Comparison of ENCODE assay signal across 22 mouse cellular contexts in genomic region chr9:42467116-42467815, GRCm38 (mm10). TPM values are rescaled to one million over a fixed set of nuclear protein-coding genes. Genes with fewer than 3 reads are reported as not detected.
DNase-seq lines count a peak whose midpoint lies in the region; ATAC-seq and TF ChIP-seq lines count a peak whose summit lies in the region.
"Had no signal": no experiment of that assay in that cellular context is flagged by ENCODE, and none has a peak within 500 bp of the region (broad histone marks: within the 10 kb centered on the region; RNA-seq: fewer than 3 reads in every experiment).

No protein-coding gene starts in this region.

- H3K36me3 ChIP-seq in liver, adult 2 months (ENCODE audit: control insufficient read depth, insufficient read depth, low read length): no peaks in the 10 kb centered on the region
- peaks cover 21% of the 10 kb centered on the region for H3K36me3 ChIP-seq in liver, embryonic 12.5 days
- H3K36me3 ChIP-seq in stomach, embryonic 16.5 days (ENCODE audit: control insufficient read depth, insufficient read depth, low read length): no peaks in the 10 kb centered on the region
- H3K36me3 ChIP-seq in stomach, postnatal 0 days (ENCODE audit: control insufficient read depth, insufficient read depth, low read length): no peaks in the 10 kb centered on the region
- no peaks in the 10 kb centered on the region for H3K36me3 ChIP-seq in thymus, adult 2 months (ENCODE audit: control insufficient read depth, insufficient read depth, low read length)
- H3K36me3 ChIP-seq: liver, embryonic 15.5 days; neural tube, embryonic 12.5 days had no signal

- TF ChIP-seq EP300 in stomach, postnatal 0 days (optimal IDR thresholded peaks at IDR 0.05): no peak

- no peak for ATAC-seq in liver, embryonic 12.5 days
- no peak for ATAC-seq in stomach, embryonic 16.5 days (ENCODE audit: insufficient read depth, low FRiP score)
- ATAC-seq in stomach, postnatal 0 days (ENCODE audit: low FRiP score, low TSS enrichment): no peak
- ATAC-seq: forebrain, embryonic 16.5 days had no signal

- no peak for TF ChIP-seq CTCF in liver, adult 2 months (IDR thresholded peaks at IDR 0.05; ENCODE audit: low read depth, low read length)
- TF ChIP-seq CTCF in stomach, postnatal 0 days (IDR thresholded peaks at IDR 0.05; ENCODE audit: low read depth): no peak
- TF ChIP-seq CTCF in thymus, adult 2 months (IDR thresholded peaks at IDR 0.05; ENCODE audit: borderline replicate concordance, control insufficient read depth, extremely low read depth, insufficient read depth, low read length, poor library complexity): no peak

- H3K27me3 ChIP-seq in liver, adult 2 months (ENCODE audit: control insufficient read depth, insufficient read depth, low read length): no peaks in the 10 kb centered on the region
- no peaks in the 10 kb centered on the region for H3K27me3 ChIP-seq in liver, embryonic 12.5 days (replicated peaks)
- no peaks in the 10 kb centered on the region for H3K27me3 ChIP-seq in stomach, embryonic 16.5 days (ENCODE audit: control insufficient read depth, insufficient read depth, low read length)
- no peaks in the 10 kb centered on the region for H3K27me3 ChIP-seq in stomach, postnatal 0 days (ENCODE audit: control insufficient read depth, insufficient read depth, low read length)
- H3K27me3 ChIP-seq in thymus, adult 2 months (ENCODE audit: control insufficient read depth, insufficient read depth, low read length): no peaks in the 10 kb centered on the region
- H3K27me3 ChIP-seq: CH12.LX; embryonic facial prominence, embryonic 15.5 days; hindbrain, embryonic 12.5 days; limb, embryonic 13.5 days; liver, embryonic 15.5 days; neural tube, embryonic 12.5 days had no signal

- H3K9ac ChIP-seq in liver, adult 2 months (ENCODE audit: low read depth, low read length): no peak overlapping the region
- H3K9ac ChIP-seq in liver, embryonic 12.5 days: no peak overlapping the region
- H3K9ac ChIP-seq in stomach, embryonic 16.5 days (ENCODE audit: low read length): no peak overlapping the region
- no peak overlapping the region for H3K9ac ChIP-seq in stomach, postnatal 0 days (ENCODE audit: low read length)
- H3K9ac ChIP-seq: embryonic facial prominence, embryonic 15.5 days; hindbrain, embryonic 12.5 days; limb, embryonic 13.5 days; liver, embryonic 15.5 days; neural tube, embryonic 12.5 days had no signal

- no peaks in the 10 kb centered on the region for H3K9me3 ChIP-seq in liver, embryonic 12.5 days (replicated peaks)
- no peaks in the 10 kb centered on the region for H3K9me3 ChIP-seq in stomach, embryonic 16.5 days (replicated peaks; ENCODE audit: control insufficient read depth, low read length)
- H3K9me3 ChIP-seq in stomach, postnatal 0 days (ENCODE audit: control insufficient read depth, low read length): no peaks in the 10 kb centered on the region
- H3K9me3 ChIP-seq: embryonic facial prominence, embryonic 15.5 days; hindbrain, embryonic 12.5 days; limb, embryonic 13.5 days; liver, embryonic 15.5 days; midbrain, embryonic 10.5 days; neural tube, embryonic 12.5 days had no signal

- no peak overlapping the region for H3K4me3 ChIP-seq in liver, adult 2 months (ENCODE audit: insufficient read depth, low read depth, low read length)
- H3K4me3 ChIP-seq in liver, embryonic 12.5 days: no peak overlapping the region
- no peak overlapping the region for H3K4me3 ChIP-seq in stomach, embryonic 16.5 days (replicated peaks; ENCODE audit: low read length)
- no peak overlapping the region for H3K4me3 ChIP-seq in stomach, postnatal 0 days (ENCODE audit: low read depth, low read length)
- H3K4me3 ChIP-seq in thymus, adult 2 months (ENCODE audit: control insufficient read depth, insufficient read depth, low read length): peak overlapping the region; percentile 18; the same call in 1 of the 2 replicates
- H3K4me3 ChIP-seq: embryonic facial prominence, embryonic 15.5 days; hindbrain, embryonic 12.5 days; limb, embryonic 13.5 days; liver, embryonic 15.5 days; midbrain, embryonic 10.5 days; neural tube, embryonic 12.5 days had no signal

- peak; percentile 59 for DNase-seq in liver, adult 2 months (ENCODE audit: extremely low read depth, low read depth, low spot score)
- no peak for DNase-seq in stomach, postnatal 0 days (ENCODE audit: low spot score)
- peak; percentile 63 for DNase-seq in thymus, adult 2 months
- no peak for DNase-seq in right cerebral cortex, postnatal 14 days
- no peak for DNase-seq in urinary bladder, postnatal 25 days (ENCODE audit: low spot score)
- DNase-seq: adrenal gland, postnatal 36 days; cerebellum, adult 18-20 months; cerebellum, postnatal 36 days; gastrocnemius, postnatal 25 days; kidney, adult 18-20 months; layer of hippocampus, postnatal 36 days had no signal

- no peak overlapping the region for H3K4me2 ChIP-seq in liver, embryonic 12.5 days
- 0 out of 2 replicates have a peak overlapping the region, but pooled peaks have one; percentile 1 for H3K4me2 ChIP-seq in stomach, embryonic 16.5 days (ENCODE audit: low read depth, low read length)
- no peak overlapping the region for H3K4me2 ChIP-seq in stomach, postnatal 0 days (replicated peaks; ENCODE audit: low read depth)
- H3K4me2 ChIP-seq: embryonic facial prominence, embryonic 15.5 days; hindbrain, embryonic 12.5 days; limb, embryonic 13.5 days; liver, embryonic 15.5 days; neural tube, embryonic 12.5 days had no signal

- H3K79me2 ChIP-seq in liver, adult 2 months (ENCODE audit: control insufficient read depth, insufficient read depth, low read length): peaks cover 15% of the 10 kb centered on the region; the same call in 1 of the 2 replicates

- H3K27ac ChIP-seq in liver, adult 2 months (replicated peaks; ENCODE audit: insufficient read depth, low read depth, low read length): no peak overlapping the region
- no peak overlapping the region for H3K27ac ChIP-seq in liver, embryonic 12.5 days
- H3K27ac ChIP-seq in stomach, embryonic 16.5 days (ENCODE audit: low read length): no peak overlapping the region
- H3K27ac ChIP-seq in stomach, postnatal 0 days (replicated peaks): no peak overlapping the region
- H3K27ac ChIP-seq in thymus, adult 2 months (ENCODE audit: control insufficient read depth, insufficient read depth, low read length): peak overlapping the region; percentile 77
- H3K27ac ChIP-seq: embryonic facial prominence, embryonic 15.5 days; hindbrain, embryonic 12.5 days; kidney, postnatal 0 days; limb, embryonic 13.5 days; liver, embryonic 15.5 days; midbrain, embryonic 10.5 days; neural tube, embryonic 12.5 days had no signal

- H3K4me1 ChIP-seq in liver, adult 2 months (ENCODE audit: control insufficient read depth, insufficient read depth, low read length): peaks cover 10% of the 10 kb centered on the region
- peaks cover 67% of the 10 kb centered on the region for H3K4me1 ChIP-seq in liver, embryonic 12.5 days
- peaks cover 30% of the 10 kb centered on the region for H3K4me1 ChIP-seq in stomach, embryonic 16.5 days (ENCODE audit: control insufficient read depth, insufficient read depth, low read length)
- H3K4me1 ChIP-seq in stomach, postnatal 0 days (replicated peaks; ENCODE audit: control insufficient read depth, insufficient read depth): peaks cover 8% of the 10 kb centered on the region
- H3K4me1 ChIP-seq in thymus, adult 2 months (replicated peaks; ENCODE audit: control insufficient read depth, insufficient read depth, low read length): peaks cover 70% of the 10 kb centered on the region

- TF ChIP-seq POLR2A in liver, adult 2 months (IDR thresholded peaks at IDR 0.05; ENCODE audit: extremely low read depth, insufficient read depth, low read length): no peak
- no peak for TF ChIP-seq POLR2A in thymus, adult 2 months (IDR thresholded peaks at IDR 0.05; ENCODE audit: control insufficient read depth, extremely low read depth, insufficient read depth, low read length, poor library complexity)

- 72% methylated on average over 12 of the region's 12 CpGs for WGBS in liver, adult 2 months
- 63% methylated on average over 12 of the region's 12 CpGs for WGBS in liver, embryonic 12.5 days (ENCODE audit: insufficient replicate concordance)
- 41% methylated on average over 12 of the region's 12 CpGs for WGBS in stomach, embryonic 16.5 days
- WGBS in stomach, postnatal 0 days: 42% methylated on average over 12 of the region's 12 CpGs
- WGBS in thymus, adult 2 months: 23% methylated on average over 12 of the region's 12 CpGs

RNA-seq across cellular contexts. Expression of gene Tbcel, which starts 40.3 kb away (rescaled TPM):
- 28.6 and 34.3 TPM in 2 replicates for total RNA-seq in liver, adult 2 months (2014; rRNA removed)
- 22.2 and 24.4 TPM in 2 replicates for polyA plus RNA-seq in liver, adult 2 months (2012; rRNA removed)
- polyA plus RNA-seq in liver, embryonic 12.5 days (2016; fragmentation: Nextera tagmentation; extraction: Ambion mirVana): 10.0 and 10.7 TPM in 2 replicates
- 4.0 and 4.1 TPM in 2 replicates for polyA plus RNA-seq in stomach, embryonic 16.5 days (2015; fragmentation: Nextera tagmentation; extraction: Ambion mirVana)
- 2.9 and 3.0 TPM in 2 replicates for polyA plus RNA-seq in stomach, postnatal 0 days (2015; fragmentation: Nextera tagmentation; extraction: Ambion mirVana)
- polyA plus RNA-seq in thymus, adult 2 months (2012; rRNA removed): 22.8 TPM in 2 replicates

Comparison
In these comparisons a context has a peak if more than half of its experiments do, and no peak if none do; other contexts are left out.
1. DNase-seq: peak in liver, adult 2 months (single experiment) and thymus, adult 2 months (single experiment); none in stomach, postnatal 0 days (single experiment), right cerebral cortex, postnatal 14 days (single experiment) and urinary bladder, postnatal 25 days (single experiment).